Mouse (Mus musculus): ENCODE results near the gene Sema4b.

- TF ChIP-seq CTCF (IDR thresholded peaks at IDR 0.05; ENCODE audit: low read depth): no peak
- no peak for TF ChIP-seq EP300 (IDR thresholded peaks at IDR 0.05; ENCODE audit: low read depth)
Measured at GRCm38 (mm10) chr7:80220237-80220797, 33.7 kb downstream of the Sema4b start.

All from liver, embryonic 14.5 days (tissue).